Comparison of ENCODE assay signal across 26 mouse cellular contexts in genomic region chr16:74274596-74274995, GRCm38 (mm10).
"Had no signal": no experiment of that assay in that cellular context is flagged by ENCODE, and none has a peak within 500 bp of the region (broad histone marks: within the 10 kb centered on the region; RNA-seq: fewer than 3 reads in every experiment).

No protein-coding gene starts in this region.

- DNase-seq: cerebellum, adult 2 months; cerebellum, adult 8-10 months; cerebellum, adult 9-10 months; cerebellum, adult 9-11 months; cerebellum, postnatal 25 days; cerebellum, postnatal 36 days; embryo, embryonic 11 days; forebrain, postnatal 0 days; gastrocnemius, adult 2 months; gastrocnemius, postnatal 10 days; gastrocnemius, postnatal 14 days; gastrocnemius, postnatal 25 days; gastrocnemius, postnatal 36 days; heart, adult 11 months; heart, adult 18-20 months had no signal

- ATAC-seq: forebrain, embryonic 13.5 days; forebrain, embryonic 14.5 days; forebrain, embryonic 15.5 days; forebrain, embryonic 16.5 days; forebrain, postnatal 0 days had no signal

- H3K9ac ChIP-seq: embryonic facial prominence, embryonic 12.5 days; embryonic facial prominence, embryonic 13.5 days; embryonic facial prominence, embryonic 15.5 days; forebrain, embryonic 12.5 days; forebrain, embryonic 13.5 days; forebrain, embryonic 15.5 days; forebrain, postnatal 0 days had no signal

- H3K27me3 ChIP-seq: embryonic facial prominence, embryonic 12.5 days; embryonic facial prominence, embryonic 13.5 days; embryonic facial prominence, embryonic 15.5 days; forebrain, embryonic 12.5 days; forebrain, embryonic 13.5 days; forebrain, embryonic 15.5 days had no signal

- H3K4me2 ChIP-seq: embryonic facial prominence, embryonic 12.5 days; embryonic facial prominence, embryonic 13.5 days; embryonic facial prominence, embryonic 15.5 days; forebrain, embryonic 12.5 days; forebrain, embryonic 13.5 days; forebrain, embryonic 15.5 days had no signal

- H3K9me3 ChIP-seq: embryonic facial prominence, embryonic 10.5 days; embryonic facial prominence, embryonic 12.5 days; embryonic facial prominence, embryonic 13.5 days; embryonic facial prominence, embryonic 15.5 days; forebrain, embryonic 10.5 days; forebrain, embryonic 12.5 days; forebrain, embryonic 13.5 days; forebrain, embryonic 15.5 days had no signal

- H3K27ac ChIP-seq: embryonic facial prominence, embryonic 10.5 days; embryonic facial prominence, embryonic 12.5 days; embryonic facial prominence, embryonic 13.5 days; embryonic facial prominence, embryonic 15.5 days; forebrain, embryonic 10.5 days; forebrain, embryonic 12.5 days; forebrain, embryonic 13.5 days; forebrain, embryonic 15.5 days; gastrocnemius, adult 2 months had no signal

- H3K4me3 ChIP-seq: embryonic facial prominence, embryonic 10.5 days; embryonic facial prominence, embryonic 12.5 days; embryonic facial prominence, embryonic 13.5 days; embryonic facial prominence, embryonic 15.5 days; erythroblast, embryonic 14.5 days; forebrain, embryonic 10.5 days; forebrain, embryonic 12.5 days; forebrain, embryonic 13.5 days; forebrain, embryonic 15.5 days; gastrocnemius, adult 2 months had no signal

- H3K36me3 ChIP-seq: embryonic facial prominence, embryonic 10.5 days; embryonic facial prominence, embryonic 12.5 days; embryonic facial prominence, embryonic 13.5 days; embryonic facial prominence, embryonic 15.5 days; forebrain, embryonic 10.5 days; forebrain, embryonic 12.5 days; forebrain, embryonic 15.5 days had no signal

- H3K4me1 ChIP-seq: embryonic facial prominence, embryonic 12.5 days; embryonic facial prominence, embryonic 13.5 days; embryonic facial prominence, embryonic 15.5 days; forebrain, embryonic 12.5 days; forebrain, embryonic 13.5 days; forebrain, embryonic 15.5 days had no signal
